Mouse (Mus musculus) layer of hippocampus, adult 2 months (tissue): ENCODE data around the gene Zfyve28. TPM values are rescaled to one million over a fixed set of nuclear protein-coding genes. Genes with fewer than 3 reads are reported as not detected.

Experiments used
- DNase-seq, 2 experiments: peaks; one replicate each; pipeline ENCODE4 v3.0.0; 2022; ENCODE audit warnings: low spot score in 2 of 2
- H3K27ac ChIP-seq: fragments of 200-600 bp; 2 replicates; pipeline ENCODE4 v1.8.1; 2022
- H3K4me3 ChIP-seq: fragments of 200-600 bp; 2 replicates; pipeline ENCODE4 v1.8.1; 2022; ENCODE audit warnings: mild to moderate bottlenecking
- CTCF ChIP-seq: fragments of 200-600 bp; conservative IDR thresholded peaks from 2 replicates; pipeline ENCODE4 v1.8.1; 2022; ENCODE audit warnings: antibody characterized with exemption, mild to moderate bottlenecking, moderate library complexity
- total RNA-seq, 2 experiments: library from RNA; stranded (reverse); gene quantifications; 2 replicates each; pipeline ENCODE4 v1.2.3; 2021

Gene Zfyve28
- total RNA-seq, 2 experiments from 2014 or later, result 35.0 to 35.8 TPM

DNA sequence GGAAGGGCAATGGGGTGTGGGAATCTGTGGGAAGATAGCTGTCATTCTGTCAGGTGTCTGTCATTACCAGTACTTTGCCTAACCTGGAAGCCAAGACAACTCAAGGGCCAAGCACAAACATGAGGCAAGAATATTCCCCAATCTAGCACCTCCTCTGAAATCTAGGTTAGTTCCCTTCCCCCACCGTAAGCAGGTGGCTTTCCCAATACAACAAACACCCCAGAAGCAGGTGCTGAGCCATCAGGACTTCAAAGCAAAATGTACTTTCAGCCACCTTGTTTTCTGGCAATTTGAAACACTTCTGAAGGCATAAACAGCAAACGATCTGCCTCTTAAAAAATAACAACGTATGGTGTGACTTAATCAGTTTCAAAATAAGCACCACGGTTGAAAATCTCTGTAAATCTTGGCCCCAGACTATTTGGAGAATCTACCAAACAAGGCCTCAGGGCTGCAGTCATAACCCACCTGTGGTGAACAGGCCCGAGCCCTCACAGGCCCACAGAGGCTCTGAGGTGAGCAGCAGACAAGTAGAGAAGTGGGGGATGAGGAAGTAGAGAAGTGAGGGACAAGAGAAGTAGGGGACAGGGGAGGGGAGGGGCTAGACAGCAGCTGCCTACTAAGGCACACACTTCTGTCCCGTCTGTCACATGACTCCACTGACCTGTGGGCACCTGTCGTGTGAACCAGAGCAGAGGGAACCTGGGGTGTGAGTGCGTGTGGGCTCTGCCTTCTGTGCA, 55.6 kb downstream of the Zfyve28 start:
- DNase-seq, result no peak
- H3K27ac ChIP-seq, result peak overlapping the region; percentile 20; the same call in 1 of the 2 replicates
- no peak overlapping the region for H3K4me3 ChIP-seq
- TF ChIP-seq CTCF, result no peak

DNA sequence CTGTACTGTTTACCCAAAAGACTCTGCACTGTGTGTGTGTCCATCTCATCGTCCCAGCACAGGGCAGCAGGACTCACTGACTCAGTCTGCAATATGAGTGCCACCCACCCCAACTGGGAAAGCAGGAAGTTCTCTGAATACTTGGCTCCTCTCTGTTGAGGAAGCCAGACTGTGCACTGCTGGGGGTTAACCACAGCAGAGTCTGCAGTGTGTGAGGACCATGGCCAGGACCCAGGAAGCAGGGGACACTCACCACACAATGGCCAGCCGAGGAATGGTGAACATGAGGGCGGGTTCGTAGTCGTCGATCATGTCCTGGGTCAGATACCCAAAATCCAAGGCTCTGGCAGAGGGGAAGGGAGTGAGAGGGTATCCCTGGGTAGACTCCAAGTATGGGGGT, 56.3 kb downstream of the Zfyve28 start:
- Histone ChIP-seq H3K4me3 (no peak overlapping the region), H3K27ac (peak overlapping the region; percentile 20; the same call in 1 of the 2 replicates)
- DNase-seq, result no peak
- TF ChIP-seq CTCF, result no peak

- TF ChIP-seq CTCF, result no peak
- H3K27ac ChIP-seq, result no peak overlapping the region
- DNase-seq, result no peak
- no peak overlapping the region for H3K4me3 ChIP-seq
Observed at GRCm38 (mm10) chr5:34230599-34231485, 57.4 kb downstream of the Zfyve28 start.

DNA sequence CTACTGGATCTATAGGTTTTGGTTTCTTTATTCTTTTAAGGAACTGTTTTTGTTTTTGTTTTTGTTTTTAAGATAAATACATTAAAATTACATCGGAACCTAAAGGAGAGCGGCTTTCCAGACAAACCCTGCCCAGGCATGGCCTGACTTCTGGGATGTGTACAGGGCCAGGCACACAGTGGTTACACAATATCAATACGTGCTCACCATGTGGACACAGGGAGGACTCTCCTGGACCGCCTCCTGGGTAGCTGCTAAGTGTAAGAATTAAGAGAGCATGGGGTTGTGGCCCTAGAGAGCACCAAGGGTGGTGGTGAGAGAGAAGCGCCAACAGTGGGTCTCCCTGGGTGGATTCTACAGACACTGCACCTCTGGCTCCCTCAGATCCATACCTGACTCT, 58.7 kb downstream of the Zfyve28 start:
- H3K4me3 ChIP-seq, result no peak overlapping the region
- TF ChIP-seq CTCF, result no peak
- H3K27ac ChIP-seq, result no peak overlapping the region
- no peak for DNase-seq

- no peak for TF ChIP-seq CTCF
- no peak for DNase-seq
- H3K27ac ChIP-seq, result no peak overlapping the region
- no peak overlapping the region for H3K4me3 ChIP-seq
Observed at GRCm38 (mm10) chr5:34225516-34225915, 62.7 kb downstream of the Zfyve28 start.

- no peak for TF ChIP-seq CTCF
- DNase-seq, result no peak
- Histone ChIP-seq H3K4me3 (no peak overlapping the region), H3K27ac (no peak overlapping the region)
Observed at GRCm38 (mm10) chr5:34224515-34224914, 63.7 kb downstream of the Zfyve28 start.

DNA sequence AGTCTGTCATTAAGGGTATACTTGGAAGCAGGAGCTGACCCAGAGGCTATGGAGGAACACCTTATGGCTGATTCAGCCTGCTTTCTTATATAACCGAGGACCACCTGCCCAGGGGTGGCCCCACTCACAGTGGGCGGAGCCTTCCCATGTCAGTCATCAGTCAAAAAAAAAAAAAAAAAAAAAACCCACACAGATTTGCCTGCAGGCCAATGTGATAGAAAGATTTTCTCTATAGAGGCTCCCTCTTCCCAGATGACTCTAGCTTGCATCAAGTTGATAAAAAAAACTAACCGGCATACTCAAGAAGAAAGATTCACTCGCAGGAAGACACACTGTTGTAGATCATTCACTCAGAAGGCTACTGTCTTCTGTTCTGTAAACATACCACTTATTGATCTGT, 68.2 kb downstream of the Zfyve28 start:
- H3K4me3 ChIP-seq, result no peak overlapping the region
- no peak for TF ChIP-seq CTCF
- no peak overlapping the region for H3K27ac ChIP-seq
- no peak for DNase-seq

- Histone ChIP-seq H3K4me3 (no peak overlapping the region), H3K27ac (no peak overlapping the region)
- DNase-seq, result no peak
- TF ChIP-seq CTCF, result no peak
Observed at GRCm38 (mm10) chr5:34218672-34219071, 69.6 kb downstream of the Zfyve28 start.

DNA sequence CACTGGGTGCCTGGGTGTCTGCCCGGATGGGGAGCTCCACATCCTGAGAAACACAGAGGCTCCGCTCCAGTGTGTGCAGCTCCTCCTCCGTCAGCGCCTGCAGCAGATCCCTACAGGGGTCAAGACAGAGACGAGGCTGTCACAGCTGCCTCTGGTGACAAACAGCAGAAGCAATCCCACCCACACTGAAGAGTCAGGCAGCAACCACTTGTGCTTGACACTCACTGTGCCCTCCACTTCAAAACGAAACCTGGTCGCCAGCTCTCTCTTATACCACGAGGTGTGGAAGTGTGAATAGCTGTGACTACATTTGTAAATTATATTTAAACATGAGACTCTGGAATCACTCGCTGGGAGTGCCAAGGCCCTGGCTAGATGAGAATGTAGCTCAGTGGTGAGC, 70.5 kb downstream of the Zfyve28 start:
- Histone ChIP-seq H3K27ac (no peak overlapping the region), H3K4me3 (no peak overlapping the region)
- TF ChIP-seq CTCF, result no peak
- no peak for DNase-seq

DNA sequence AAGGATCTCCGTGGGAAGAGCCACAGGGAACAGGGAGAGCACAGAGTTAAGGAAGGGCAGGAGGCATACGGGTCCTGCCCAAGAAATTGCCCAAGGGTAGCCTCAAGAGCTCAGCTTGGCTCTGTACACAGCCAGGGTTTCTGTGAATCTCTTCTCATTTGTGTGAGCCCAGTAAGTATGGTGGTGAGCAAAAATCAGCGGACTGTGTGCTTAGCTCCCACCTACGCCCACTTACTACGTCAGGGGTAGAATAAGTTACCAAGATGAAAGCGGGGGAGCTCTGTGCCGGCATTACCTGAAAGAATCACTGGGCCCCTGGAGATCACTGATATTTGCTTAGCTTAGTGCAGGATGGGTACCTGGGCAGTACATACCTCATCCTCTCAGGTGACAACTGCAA, 72.2 kb downstream of the Zfyve28 start:
- TF ChIP-seq CTCF, result no peak
- no peak for DNase-seq
- Histone ChIP-seq H3K4me3 (no peak overlapping the region), H3K27ac (no peak overlapping the region)

DNA sequence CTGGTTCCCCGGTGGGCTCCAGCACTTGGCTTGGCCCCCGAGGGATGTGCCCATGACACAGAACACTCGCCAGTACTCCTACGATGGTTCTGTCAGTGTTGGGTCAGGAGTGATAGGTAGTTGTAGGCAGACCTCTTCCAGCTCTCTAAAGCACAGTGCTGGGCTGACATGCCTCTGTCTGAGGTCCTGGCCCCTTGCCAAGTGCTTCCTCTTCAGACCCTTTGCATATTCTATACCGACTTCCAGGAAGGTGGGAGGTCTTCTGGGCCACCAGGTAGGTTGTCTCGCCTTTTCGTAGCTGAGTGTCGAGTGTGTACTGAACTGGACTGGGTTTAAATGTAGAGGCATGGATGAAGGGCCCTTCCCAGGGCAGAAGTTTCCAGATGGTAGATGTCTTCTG, 74.6 kb downstream of the Zfyve28 start:
- no peak for DNase-seq
- no peak overlapping the region for H3K4me3 ChIP-seq
- H3K27ac ChIP-seq, result no peak overlapping the region
- no peak for TF ChIP-seq CTCF

- peak; percentile 79 to 90 for DNase-seq
- H3K27ac ChIP-seq, result no peak overlapping the region
- H3K4me3 ChIP-seq, result no peak overlapping the region
- peak; percentile 98 for TF ChIP-seq CTCF
Observed at GRCm38 (mm10) chr5:34210279-34210678, 78.0 kb downstream of the Zfyve28 start.

- no peak for DNase-seq
- H3K4me3 ChIP-seq, result no peak overlapping the region
- TF ChIP-seq CTCF, result no peak
- no peak overlapping the region for H3K27ac ChIP-seq
Observed at GRCm38 (mm10) chr5:34207503-34207902, 80.7 kb downstream of the Zfyve28 start.

DNA sequence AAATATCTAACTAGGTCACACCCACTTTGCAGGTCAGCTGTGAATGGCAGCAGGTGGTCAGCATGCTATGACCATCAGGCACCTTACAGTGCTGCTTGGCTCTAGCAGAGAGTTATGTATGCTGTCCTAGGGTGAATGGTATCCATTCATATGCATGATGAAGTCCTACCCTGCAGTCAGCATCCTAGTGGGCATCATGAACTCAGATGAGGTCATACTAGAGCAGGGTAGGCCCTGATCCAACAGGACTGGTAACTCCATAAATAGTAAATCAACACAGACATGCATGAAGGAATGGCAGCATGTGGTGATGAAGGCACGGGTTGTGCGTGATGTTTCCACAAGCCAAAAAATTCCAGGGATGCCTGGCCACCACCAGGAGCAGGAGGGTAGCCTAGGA, 82.5 kb downstream of the Zfyve28 start:
- no peak for DNase-seq
- no peak for TF ChIP-seq CTCF
- H3K4me3 ChIP-seq, result no peak overlapping the region
- no peak overlapping the region for H3K27ac ChIP-seq
